8 mouse cellular contexts compared by ENCODE assay signal in genomic region chrX:11213492-11213891, GRCm38 (mm10).
A peak's percentile ranks its signal among the peaks of the same experiment; 100 is the strongest.
DNase-seq lines count a peak whose midpoint lies in the region; ATAC-seq and TF ChIP-seq lines count a peak whose summit lies in the region.

No protein-coding gene starts in this region.

- CTCF ChIA-PET in Patski (lab: Charles Lee): interaction anchor here (0.8 to 2.0 kb wide), 2 partner anchors 8 to 17 kb away, joined by 3 to 5 read pairs; no protein-coding TSS in a partner anchor

- peak; percentile 65 for TF ChIP-seq CTCF in intestine, postnatal 0 days (IDR thresholded peaks at IDR 0.05; ENCODE audit: low read depth)
- TF ChIP-seq CTCF in Patski (IDR thresholded peaks at IDR 0.05): peak; percentile 49

- no peak overlapping the region for H3K4me2 ChIP-seq in intestine, postnatal 0 days (replicated peaks; ENCODE audit: low read depth)
- no peak overlapping the region for H3K4me2 ChIP-seq in intestine, embryonic 15.5 days (replicated peaks)
- H3K4me2 ChIP-seq in hindbrain, embryonic 13.5 days: no peak overlapping the region

- no peaks in the 10 kb centered on the region for H3K27me3 ChIP-seq in intestine, postnatal 0 days (replicated peaks; ENCODE audit: control insufficient read depth, insufficient read depth, low read length)
- no peaks in the 10 kb centered on the region for H3K27me3 ChIP-seq in intestine, embryonic 15.5 days (replicated peaks)
- peaks cover 4% of the 10 kb centered on the region for H3K27me3 ChIP-seq in Patski
- peaks cover 70% of the 10 kb centered on the region for H3K27me3 ChIP-seq in limb, embryonic 10.5 days (ENCODE audit: low read depth, poor library complexity, severe bottlenecking)
- H3K27me3 ChIP-seq in hindbrain, embryonic 13.5 days: no peaks in the 10 kb centered on the region

- no peak for ATAC-seq in intestine, postnatal 0 days
- no peak for ATAC-seq in intestine, embryonic 15.5 days
- ATAC-seq in Patski: no peak
- no peak for ATAC-seq in hindbrain, embryonic 13.5 days (ENCODE audit: low FRiP score)

- intact Hi-C loops in heart, postnatal 10 days (cut with DNase I): no loop called here

- H3K9me3 ChIP-seq in intestine, postnatal 0 days (ENCODE audit: control insufficient read depth): no peaks in the 10 kb centered on the region
- no peaks in the 10 kb centered on the region for H3K9me3 ChIP-seq in intestine, embryonic 15.5 days
- no peaks in the 10 kb centered on the region for H3K9me3 ChIP-seq in limb, embryonic 10.5 days (replicated peaks)
- H3K9me3 ChIP-seq in hindbrain, embryonic 13.5 days: no peaks in the 10 kb centered on the region

- in situ Hi-C loops in Patski (cut with MboI; ENCODE audit: low pct_unique_long_range_greater_than_20kb): no loop called here

- 65% methylated on average over 3 of the region's 3 CpGs for WGBS in intestine, postnatal 0 days
- 65% methylated on average over 3 of the region's 3 CpGs for WGBS in intestine, embryonic 15.5 days
- WGBS in limb, embryonic 10.5 days: 59% methylated on average over 3 of the region's 3 CpGs
- 59% methylated on average over 3 of the region's 3 CpGs for WGBS in hindbrain, embryonic 13.5 days

- H3K27ac ChIP-seq in intestine, postnatal 0 days (ENCODE audit: low read depth, low read length): no peak overlapping the region
- no peak overlapping the region for H3K27ac ChIP-seq in intestine, embryonic 15.5 days
- no peak overlapping the region for H3K27ac ChIP-seq in limb, embryonic 10.5 days
- no peak overlapping the region for H3K27ac ChIP-seq in hindbrain, embryonic 13.5 days

- DNase-seq in Patski (ENCODE audit: low read depth, low spot score): no peak
- DNase-seq in cerebellum, adult 18-20 months: peak; percentile 33 to 39
- DNase-seq in heart, postnatal 10 days: peak; percentile 7 to 42
- peak; percentile 51 for DNase-seq in limb, embryonic 10.5 days (ENCODE audit: low spot score)
- peak; percentile 5 to 7 for DNase-seq in right cerebral cortex, postnatal 36 days (ENCODE audit: low spot score in 2 of 2)

- H3K4me3 ChIP-seq in intestine, postnatal 0 days (ENCODE audit: low read depth, low read length): no peak overlapping the region
- H3K4me3 ChIP-seq in intestine, embryonic 15.5 days (replicated peaks): no peak overlapping the region
- no peak overlapping the region for H3K4me3 ChIP-seq in limb, embryonic 10.5 days
- H3K4me3 ChIP-seq in hindbrain, embryonic 13.5 days: no peak overlapping the region

- no peaks in the 10 kb centered on the region for H3K4me1 ChIP-seq in intestine, postnatal 0 days (replicated peaks; ENCODE audit: control insufficient read depth, insufficient read depth, low read length)
- H3K4me1 ChIP-seq in intestine, embryonic 15.5 days (replicated peaks): no peaks in the 10 kb centered on the region
- H3K4me1 ChIP-seq in limb, embryonic 10.5 days: no peaks in the 10 kb centered on the region
- no peaks in the 10 kb centered on the region for H3K4me1 ChIP-seq in hindbrain, embryonic 13.5 days (replicated peaks)

- POLR2A ChIA-PET in Patski (lab: Charles Lee): interaction anchor here (0.7 kb wide), 1 partner anchor 716 kb away, joined by 3 read pairs; no protein-coding TSS in a partner anchor

- no peak overlapping the region for H3K9ac ChIP-seq in intestine, postnatal 0 days (ENCODE audit: low read depth, low read length)
- no peak overlapping the region for H3K9ac ChIP-seq in intestine, embryonic 15.5 days
- no peak overlapping the region for H3K9ac ChIP-seq in hindbrain, embryonic 13.5 days

- no peaks in the 10 kb centered on the region for H3K36me3 ChIP-seq in intestine, postnatal 0 days (ENCODE audit: control insufficient read depth, insufficient read depth)
- H3K36me3 ChIP-seq in intestine, embryonic 15.5 days: no peaks in the 10 kb centered on the region
- H3K36me3 ChIP-seq in limb, embryonic 10.5 days: no peaks in the 10 kb centered on the region
- H3K36me3 ChIP-seq in hindbrain, embryonic 13.5 days: no peaks in the 10 kb centered on the region
